In the genomic region with DNA sequence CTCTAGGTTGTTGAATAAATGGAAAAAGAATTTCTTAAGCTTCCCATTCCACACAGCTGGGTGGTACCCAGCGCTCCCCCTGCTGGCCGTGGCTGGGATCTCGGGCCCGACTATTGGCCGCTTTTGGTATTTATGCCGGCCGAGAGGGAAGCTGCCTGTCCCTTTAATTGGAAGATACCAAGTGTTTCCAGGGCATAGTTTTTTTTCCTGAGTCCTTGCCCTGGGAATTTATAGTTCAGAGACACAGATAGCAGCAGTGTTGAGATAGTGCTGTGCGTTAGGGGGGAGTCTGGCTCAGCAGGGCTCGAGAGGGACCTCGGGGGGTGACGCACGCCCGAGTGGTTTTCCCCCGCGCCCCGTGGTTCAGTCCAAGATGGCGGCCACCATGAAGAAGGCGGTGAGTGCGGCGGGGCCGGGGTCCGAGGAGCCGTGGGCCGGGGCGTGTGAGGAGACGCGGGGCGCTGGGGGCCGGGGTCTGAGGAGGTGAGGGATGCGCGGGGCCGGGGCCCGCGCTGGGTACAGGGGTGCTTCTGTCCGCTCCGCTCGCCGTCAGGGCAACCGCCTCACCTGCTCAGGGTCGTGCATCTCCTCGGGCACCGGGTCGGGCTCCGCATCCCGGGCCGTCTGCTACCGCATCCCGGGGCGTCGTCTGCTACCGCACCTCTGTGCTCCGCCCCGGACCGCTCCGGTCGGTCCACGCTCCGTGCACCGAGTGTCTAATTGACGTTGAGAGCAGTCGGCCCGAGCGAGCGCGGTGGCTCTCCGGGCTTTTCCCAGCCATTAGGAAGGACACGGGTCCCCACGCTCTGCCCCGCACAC, we compare ENCODE assay signal across 8 mouse cellular contexts. TPM values are rescaled to one million over a fixed set of nuclear protein-coding genes. Genes with fewer than 3 reads are reported as not detected.
DNase-seq lines count a peak whose midpoint lies in the region; ATAC-seq lines count a peak whose summit lies in the region.

No protein-coding gene starts in this region.

- peaks cover 6% of the 10 kb centered on the region for H3K36me3 ChIP-seq in hindbrain, embryonic 12.5 days

- peak overlapping the region; percentile 96 for H3K4me3 ChIP-seq in hindbrain, embryonic 12.5 days

- H3K9me3 ChIP-seq in hindbrain, embryonic 12.5 days (replicated peaks), result no peaks in the 10 kb centered on the region

- peak overlapping the region; percentile 87 for H3K4me2 ChIP-seq in hindbrain, embryonic 12.5 days (replicated peaks)

- H3K27ac ChIP-seq in hindbrain, embryonic 12.5 days, result peak overlapping the region; percentile 88

- ATAC-seq in hindbrain, embryonic 12.5 days (ENCODE audit: low FRiP score), result peak; percentile 75

- under 1% methylated on average over 56 of the region's 69 CpGs for WGBS in hindbrain, embryonic 12.5 days

- peaks cover 27% of the 10 kb centered on the region for H3K4me1 ChIP-seq in hindbrain, embryonic 12.5 days

- H3K9ac ChIP-seq in hindbrain, embryonic 12.5 days, result peak overlapping the region; percentile 92

- no peaks in the 10 kb centered on the region; the same call in 1 of the 2 replicates for H3K27me3 ChIP-seq in hindbrain, embryonic 12.5 days

- DNase-seq in MN1 (ENCODE audit: low spot score), result peak; percentile 90
- peak; percentile 94 for DNase-seq in cerebellum, adult 9-10 months
- peak; percentile 67 to 97 for DNase-seq in frontal cortex, adult 2 months (ENCODE audit: extremely low spot score in 1 of 2, low spot score in 1 of 2)
- peak; percentile 89 to 94 for DNase-seq in layer of hippocampus, postnatal 14 days (ENCODE audit: low spot score in 2 of 2)
- DNase-seq in lung, postnatal 14 days, result peak; percentile 94
- DNase-seq in retina, adult 2 months (ENCODE audit: low read depth, low spot score), result peak; percentile 90
- DNase-seq in thymus, postnatal 36 days, result peak; percentile 83 to 87

RNA-seq across cellular contexts. Expression of a gene that starts 14.3 kb away (rescaled TPM):
- polyA plus RNA-seq in frontal cortex, adult 2 months (2012; rRNA removed), result 0.08 and 0.11 TPM in 2 replicates
- polyA plus RNA-seq in hindbrain, embryonic 12.5 days (2016; fragmentation: Nextera tagmentation; extraction: Ambion mirVana), result 0.10 TPM in 1 of 2 replicates, not detected in the other
- total RNA-seq in layer of hippocampus, postnatal 14 days (2021), result not detected

RNA-seq across cellular contexts. Expression of a gene that starts 15.1 kb away (rescaled TPM):
- 30.8 and 32.9 TPM in 2 replicates for polyA plus RNA-seq in frontal cortex, adult 2 months (2012; rRNA removed)
- 128 and 139 TPM in 2 replicates for polyA plus RNA-seq in hindbrain, embryonic 12.5 days (2016; fragmentation: Nextera tagmentation; extraction: Ambion mirVana)
- total RNA-seq in layer of hippocampus, postnatal 14 days (2021), result 10 to 100 TPM; 32.3 to 34.8 TPM

Comparison
In these comparisons a context has a peak if more than half of its experiments do, and no peak if none do; other contexts are left out.
1. Peak in every context shown above with its lines: DNase-seq, ATAC-seq, H3K4me3 ChIP-seq and H3K27ac ChIP-seq.